In genomic region chr12:86394773-86395172, GRCm38 (mm10) we compare ENCODE assay signal across 21 mouse cellular contexts. TPM values are rescaled to one million over a fixed set of nuclear protein-coding genes. Genes with fewer than 3 reads are reported as not detected.
"Had no signal": no experiment of that assay in that cellular context is flagged by ENCODE, and none has a peak within 500 bp of the region (broad histone marks: within the 10 kb centered on the region; RNA-seq: fewer than 3 reads in every experiment).

No protein-coding gene starts in this region.

- H3K4me1 ChIP-seq: limb, embryonic 12.5 days; limb, embryonic 15.5 days; neural tube, embryonic 12.5 days; stomach, embryonic 15.5 days had no signal

- H3K9ac ChIP-seq: limb, embryonic 12.5 days; limb, embryonic 15.5 days; liver, embryonic 14.5 days; liver, postnatal 0 days; lung, embryonic 14.5 days; midbrain, embryonic 13.5 days; neural tube, embryonic 12.5 days; neural tube, embryonic 15.5 days; stomach, embryonic 15.5 days had no signal

- H3K9me3 ChIP-seq: limb, embryonic 12.5 days; limb, embryonic 15.5 days; midbrain, embryonic 13.5 days; neural tube, embryonic 12.5 days; neural tube, embryonic 15.5 days; stomach, embryonic 15.5 days had no signal

- H3K4me2 ChIP-seq: limb, embryonic 12.5 days; limb, embryonic 15.5 days; liver, embryonic 11.5 days; lung, embryonic 14.5 days; midbrain, embryonic 13.5 days; neural tube, embryonic 12.5 days; neural tube, embryonic 15.5 days; stomach, embryonic 15.5 days had no signal

- ATAC-seq: liver, postnatal 0 days; lung, postnatal 0 days; midbrain, embryonic 13.5 days had no signal

- H3K36me3 ChIP-seq: limb, embryonic 12.5 days; limb, embryonic 15.5 days; midbrain, embryonic 13.5 days; neural tube, embryonic 12.5 days; neural tube, embryonic 15.5 days; stomach, embryonic 15.5 days had no signal

- H3K27ac ChIP-seq: limb, embryonic 12.5 days; limb, embryonic 15.5 days; liver, embryonic 14.5 days; macrophage; midbrain, embryonic 13.5 days; neural tube, embryonic 12.5 days; neural tube, embryonic 15.5 days; stomach, embryonic 15.5 days had no signal

- H3K27me3 ChIP-seq: limb, embryonic 12.5 days; limb, embryonic 15.5 days; midbrain, embryonic 13.5 days; neural tube, embryonic 12.5 days had no signal

- DNase-seq: kidney, adult 9 months; kidney, postnatal 14 days; kidney, postnatal 4 days; left cerebral cortex, postnatal 4 days; liver, postnatal 0 days; retina, postnatal 1 day; right cerebral cortex, postnatal 25 days; spleen, adult 18-20 months; thymus, postnatal 25 days had no signal

- H3K4me3 ChIP-seq: limb, embryonic 12.5 days; limb, embryonic 15.5 days; midbrain, embryonic 13.5 days; neural tube, embryonic 12.5 days; neural tube, embryonic 15.5 days; stomach, embryonic 15.5 days had no signal

RNA-seq across cellular contexts. Expression of gene Esrrb, which starts 33.9 kb away (rescaled TPM):
- total RNA-seq: megakaryocyte, adult 5-6 weeks had no signal
- polyA plus RNA-seq: liver, embryonic 11.5 days; macrophage had no signal
